Mouse (Mus musculus): ENCODE measurements around the gene Pard3b.

GRCm38 (mm10) chr1:62355496-62355895, 716.9 kb downstream of the Pard3b start:
- TF ChIP-seq CTCF (conservative IDR thresholded peaks at IDR 0.05; ENCODE audit: low read length) = no peak
- no peak for TF ChIP-seq POU5F1 (IDR thresholded peaks at IDR 0.05; ENCODE audit: borderline replicate concordance, low read length)
- TF ChIP-seq NANOG (IDR thresholded peaks at IDR 0.05; ENCODE audit: borderline replicate concordance, low read length) = no peak
